Mouse (Mus musculus) regulatory T cell (primary cell): ENCODE measurements at regions not wholly inside any gene's neighbourhood (a gene's known extent, or its start where the extent isn't known, plus 50 kb on each side); places are given as distances from the start of the nearest gene placed in this dataset.

Source experiments
- in situ Hi-C: fragments of 300-600 bp; cut with MboI, MseI; formaldehyde crosslinking; loops from one replicate; pipeline ENCODE4 v1.15.1; 2025; ENCODE audit warnings: high pct_unique_total_duplicates

- in situ Hi-C loops, result no loop called here
Observed at GRCm38 (mm10) chr8:42144685-42145084, 727.8 kb upstream of the Frg1 start.

GRCm38 (mm10) chr8:42144220-42144619 is 727.3 kb upstream of the Frg1 start:
- in situ Hi-C loops, result no loop called here

GRCm38 (mm10) chr8:42107582-42107981 is 690.7 kb upstream of the Frg1 start:
- in situ Hi-C loops, result loop anchor here (10.0 kb wide), 1 partner anchor 437 kb away; no protein-coding TSS in a partner anchor

GRCm38 (mm10) chr8:42069314-42069713 is 652.4 kb upstream of the Frg1 start:
- in situ Hi-C loops, result no loop called here

GRCm38 (mm10) chr8:42043526-42043925 is 626.7 kb upstream of the Frg1 start:
- in situ Hi-C loops, result no loop called here

- in situ Hi-C loops, result no loop called here
Observed at GRCm38 (mm10) chr8:42039245-42039644, 622.4 kb upstream of the Frg1 start.

- in situ Hi-C loops, result no loop called here
Observed at GRCm38 (mm10) chr8:42026934-42027333, 610.1 kb upstream of the Frg1 start.

- in situ Hi-C loops, result no loop called here
Observed at GRCm38 (mm10) chr8:42017786-42018185, 600.9 kb upstream of the Frg1 start.

GRCm38 (mm10) chr8:42003170-42003569 is 586.3 kb upstream of the Frg1 start:
- in situ Hi-C loops, result no loop called here

- in situ Hi-C loops, result no loop called here
Observed at GRCm38 (mm10) chr8:41989040-41989501, 572.2 kb upstream of the Frg1 start.

- in situ Hi-C loops, result no loop called here
Observed at GRCm38 (mm10) chr8:41988216-41988615, 571.3 kb upstream of the Frg1 start.

GRCm38 (mm10) chr8:41987417-41987816 is 570.5 kb upstream of the Frg1 start:
- in situ Hi-C loops, result no loop called here

- in situ Hi-C loops, result no loop called here
Observed at GRCm38 (mm10) chr8:41972416-41972815, 555.5 kb upstream of the Frg1 start.

GRCm38 (mm10) chr8:41970536-41970935 is 553.7 kb upstream of the Frg1 start:
- in situ Hi-C loops, result no loop called here

GRCm38 (mm10) chr8:41969408-41969807 is 552.5 kb upstream of the Frg1 start:
- in situ Hi-C loops, result no loop called here

GRCm38 (mm10) chr8:41964088-41964487 is 547.2 kb upstream of the Frg1 start:
- in situ Hi-C loops, result no loop called here

- in situ Hi-C loops, result no loop called here
Observed at GRCm38 (mm10) chr8:41956878-41957277, 540.0 kb upstream of the Frg1 start.

GRCm38 (mm10) chr8:41950736-41951135 is 533.9 kb upstream of the Frg1 start:
- in situ Hi-C loops, result no loop called here

GRCm38 (mm10) chr8:41939298-41939697 is 522.4 kb upstream of the Frg1 start:
- in situ Hi-C loops, result no loop called here

- in situ Hi-C loops, result no loop called here
Observed at GRCm38 (mm10) chr8:41921106-41921505, 504.2 kb upstream of the Frg1 start.

- in situ Hi-C loops, result no loop called here
Observed at GRCm38 (mm10) chr8:41920536-41920935, 503.7 kb upstream of the Frg1 start.

GRCm38 (mm10) chr8:41878029-41878748 is 461.3 kb upstream of the Frg1 start:
- in situ Hi-C loops, result no loop called here

GRCm38 (mm10) chr8:41869681-41870356 is 452.9 kb upstream of the Frg1 start:
- in situ Hi-C loops, result no loop called here
